Mouse (Mus musculus): Measurements from ENCODE around the gene Ric8b. TPM values are rescaled to one million over a fixed set of nuclear protein-coding genes. Genes with fewer than 3 reads are reported as not detected.

The Ric8b gene
- polyA plus RNA-seq, 1 experiment from 2014 or later = 8.5 TPM

- 91% methylated on average over 5 of the region's 5 CpGs for WGBS (ENCODE audit: missing documents)
- no peaks in the 10 kb centered on the region for H3K36me3 ChIP-seq (ENCODE audit: inconsistent target)
- H3K27ac ChIP-seq = no peak overlapping the region
- no peaks in the 10 kb centered on the region for H3K79me2 ChIP-seq (ENCODE audit: inconsistent target)
- H3K4me3 ChIP-seq (ENCODE audit: inconsistent target) = no peak overlapping the region
These were observed 15.7 kb upstream of the Ric8b start for GRCm38 (mm10) chr10:84901676-84902075.

GRCm38 (mm10) chr10:84902213-84902612, 15.2 kb upstream of the Ric8b start:
- 97% methylated on average over 2 of the region's 2 CpGs for WGBS (ENCODE audit: missing documents)
- Histone ChIP-seq H3K27ac (no peak overlapping the region), H3K79me2 (ENCODE audit: inconsistent target) (no peaks in the 10 kb centered on the region), H3K4me3 (ENCODE audit: inconsistent target) (no peak overlapping the region), H3K36me3 (ENCODE audit: inconsistent target) (no peaks in the 10 kb centered on the region)

GRCm38 (mm10) chr10:84903307-84903706, 14.1 kb upstream of the Ric8b start:
- Histone ChIP-seq H3K4me3 (ENCODE audit: inconsistent target) (no peak overlapping the region), H3K27ac (no peak overlapping the region), H3K79me2 (ENCODE audit: inconsistent target) (no peaks in the 10 kb centered on the region), H3K36me3 (ENCODE audit: inconsistent target) (no peaks in the 10 kb centered on the region)
- 57% methylated on average over 6 of the region's 7 CpGs for WGBS (ENCODE audit: missing documents)

- Histone ChIP-seq H3K36me3 (ENCODE audit: inconsistent target) (no peaks in the 10 kb centered on the region), H3K79me2 (ENCODE audit: inconsistent target) (no peaks in the 10 kb centered on the region), H3K27ac (no peak overlapping the region), H3K4me3 (ENCODE audit: inconsistent target) (no peak overlapping the region)
- 21% methylated on average over 5 of the region's 5 CpGs for WGBS (ENCODE audit: missing documents)
These were observed 13.7 kb upstream of the Ric8b start for GRCm38 (mm10) chr10:84903742-84904141.

GRCm38 (mm10) chr10:84906895-84907294, 10.5 kb upstream of the Ric8b start:
- WGBS (ENCODE audit: missing documents) = 91% methylated on average over 9 of the region's 9 CpGs
- Histone ChIP-seq H3K27ac (no peak overlapping the region), H3K4me3 (ENCODE audit: inconsistent target) (no peak overlapping the region), H3K79me2 (ENCODE audit: inconsistent target) (no peaks in the 10 kb centered on the region), H3K36me3 (ENCODE audit: inconsistent target) (no peaks in the 10 kb centered on the region)

GRCm38 (mm10) chr10:84908006-84908405, 9.4 kb upstream of the Ric8b start:
- WGBS (ENCODE audit: missing documents) = 65% methylated on average over 3 of the region's 3 CpGs
- H3K4me3 ChIP-seq (ENCODE audit: inconsistent target) = no peak overlapping the region
- H3K79me2 ChIP-seq (ENCODE audit: inconsistent target) = no peaks in the 10 kb centered on the region
- no peaks in the 10 kb centered on the region for H3K36me3 ChIP-seq (ENCODE audit: inconsistent target)
- H3K27ac ChIP-seq = no peak overlapping the region

GRCm38 (mm10) chr10:84908471-84908870, 8.9 kb upstream of the Ric8b start:
- Histone ChIP-seq H3K27ac (no peak overlapping the region), H3K36me3 (ENCODE audit: inconsistent target) (no peaks in the 10 kb centered on the region), H3K79me2 (ENCODE audit: inconsistent target) (no peaks in the 10 kb centered on the region), H3K4me3 (ENCODE audit: inconsistent target) (no peak overlapping the region)
- WGBS (ENCODE audit: missing documents) = 77% methylated on average over 3 of the region's 3 CpGs

GRCm38 (mm10) chr10:84909021-84909801, 8.2 kb upstream of the Ric8b start:
- H3K4me3 ChIP-seq (ENCODE audit: inconsistent target) = no peak overlapping the region
- 92% methylated on average over 15 of the region's 17 CpGs for WGBS (ENCODE audit: missing documents)
- H3K79me2 ChIP-seq (ENCODE audit: inconsistent target) = no peaks in the 10 kb centered on the region
- no peak overlapping the region for H3K27ac ChIP-seq
- no peaks in the 10 kb centered on the region for H3K36me3 ChIP-seq (ENCODE audit: inconsistent target)

GRCm38 (mm10) chr10:84910194-84910593, 7.2 kb upstream of the Ric8b start:
- Histone ChIP-seq H3K79me2 (ENCODE audit: inconsistent target) (no peaks in the 10 kb centered on the region), H3K36me3 (ENCODE audit: inconsistent target) (no peaks in the 10 kb centered on the region), H3K27ac (no peak overlapping the region), H3K4me3 (ENCODE audit: inconsistent target) (no peak overlapping the region)
- 84% methylated on average over 7 of the region's 7 CpGs for WGBS (ENCODE audit: missing documents)

GRCm38 (mm10) chr10:84910758-84911384, 6.5 kb upstream of the Ric8b start:
- H3K36me3 ChIP-seq (ENCODE audit: inconsistent target) = no peaks in the 10 kb centered on the region
- H3K79me2 ChIP-seq (ENCODE audit: inconsistent target) = no peaks in the 10 kb centered on the region
- H3K4me3 ChIP-seq (ENCODE audit: inconsistent target) = no peak overlapping the region
- WGBS (ENCODE audit: missing documents) = 67% methylated on average over 1 of the region's 1 CpGs
- no peak overlapping the region for H3K27ac ChIP-seq

GRCm38 (mm10) chr10:84913148-84913547, 4.3 kb upstream of the Ric8b start:
- Histone ChIP-seq H3K4me3 (ENCODE audit: inconsistent target) (no peak overlapping the region), H3K36me3 (ENCODE audit: inconsistent target) (no peaks in the 10 kb centered on the region), H3K27ac (no peak overlapping the region), H3K79me2 (ENCODE audit: inconsistent target) (peaks cover 6% of the 10 kb centered on the region)
- WGBS (ENCODE audit: missing documents) = 91% methylated on average over 1 of the region's 1 CpGs

- Histone ChIP-seq H3K36me3 (ENCODE audit: inconsistent target) (no peaks in the 10 kb centered on the region), H3K27ac (no peak overlapping the region), H3K4me3 (ENCODE audit: inconsistent target) (no peak overlapping the region), H3K79me2 (ENCODE audit: inconsistent target) (peaks cover 29% of the 10 kb centered on the region)
- WGBS (ENCODE audit: missing documents) = 93% methylated on average over 6 of the region's 6 CpGs
These were observed 1.9 kb upstream of the Ric8b start for GRCm38 (mm10) chr10:84915476-84915875.

GRCm38 (mm10) chr10:84917731-84918095, 297 bp downstream of the Ric8b start:
- WGBS (ENCODE audit: missing documents) = under 1% methylated on average over 27 of the region's 27 CpGs

GRCm38 (mm10) chr10:84926336-84926735, 8.9 kb downstream of the Ric8b start:
- Histone ChIP-seq H3K27ac (no peak overlapping the region), H3K36me3 (ENCODE audit: inconsistent target) (peaks cover 13% of the 10 kb centered on the region; the same call in 1 of the 2 replicates), H3K4me3 (ENCODE audit: inconsistent target) (no peak overlapping the region), H3K79me2 (ENCODE audit: inconsistent target) (peaks cover 40% of the 10 kb centered on the region)
- 84% methylated on average over 6 of the region's 7 CpGs for whole genome bisulfite sequencing (ENCODE audit: missing documents)

More at GRCm38 (mm10) chr10:84917731-84918095, 297 bp downstream of the Ric8b start:
- Histone ChIP-seq H3K36me3 (ENCODE audit: inconsistent target) (no peaks in the 10 kb centered on the region), H3K79me2 (ENCODE audit: inconsistent target) (peaks cover 52% of the 10 kb centered on the region), H3K4me3 (ENCODE audit: inconsistent target) (peak overlapping the region; percentile 84), H3K27ac (peak overlapping the region; percentile 21; the same call in 1 of the 2 replicates)

GRCm38 (mm10) chr10:84926885-84927284, 9.5 kb downstream of the Ric8b start:
- Histone ChIP-seq H3K4me3 (ENCODE audit: inconsistent target) (no peak overlapping the region), H3K79me2 (ENCODE audit: inconsistent target) (peaks cover 40% of the 10 kb centered on the region), H3K36me3 (ENCODE audit: inconsistent target) (peaks cover 13% of the 10 kb centered on the region; the same call in 1 of the 2 replicates), H3K27ac (no peak overlapping the region)
- WGBS (ENCODE audit: missing documents) = 98% methylated on average over 4 of the region's 4 CpGs

All from macrophage (primary cell).